Mouse (Mus musculus): Measurements from ENCODE around the gene Shank2. TPM values are rescaled to one million over a fixed set of nuclear protein-coding genes. Genes with fewer than 3 reads are reported as not detected.

Shank2 gene
- polyA plus RNA-seq (2014; fragmentation: Nextera tagmentation; extraction: Ambion mirVana), result 11.7 and 16.1 TPM in 2 replicates

DNA sequence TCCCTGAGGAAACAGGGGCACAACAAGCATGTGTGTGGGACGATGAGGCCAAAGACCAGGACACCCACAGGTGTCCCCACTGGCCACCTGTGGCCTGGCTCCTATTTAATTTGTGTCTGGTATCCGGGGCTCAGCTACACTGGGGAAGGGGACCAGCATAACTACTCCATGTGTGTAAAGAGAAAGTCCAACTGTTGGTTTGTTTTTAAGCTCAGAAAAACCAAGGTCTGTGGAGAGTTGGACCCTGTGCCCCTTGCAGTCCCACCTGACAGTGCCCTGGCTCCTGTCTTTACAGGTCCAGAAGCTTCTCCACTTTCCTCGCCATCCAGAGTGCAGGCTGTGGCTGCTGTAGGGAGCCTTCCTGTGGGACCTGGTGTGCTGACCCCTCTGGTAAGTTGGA is at the start of gene Shank2:
Gene Shank2, plus strand, starts transcription at position 301 of the 400 bp plus-strand sequence.
- no peak within 1 kb of the TSS for H3K27ac ChIP-seq (ENCODE audit: low read depth, low read length)
- no peak within 1 kb of the TSS for H3K9ac ChIP-seq (replicated peaks; ENCODE audit: low read depth, low read length)
- WGBS, result 91% methylated on average over 3 of the region's 3 CpGs
- no peak within 1 kb of the TSS for H3K4me3 ChIP-seq (ENCODE audit: low read depth, low read length)
- H3K27me3 ChIP-seq (ENCODE audit: control insufficient read depth, insufficient read depth, low read length), result no peaks in the 10 kb centered on the region
- H3K4me1 ChIP-seq (ENCODE audit: control insufficient read depth, insufficient read depth, low read length), result no peaks in the 10 kb centered on the region
- peaks cover 4% of the 10 kb centered on the region; the same call in 1 of the 2 replicates for H3K9me3 ChIP-seq (ENCODE audit: control insufficient read depth, low read length)
- no peaks in the 10 kb centered on the region for H3K36me3 ChIP-seq (ENCODE audit: control insufficient read depth, insufficient read depth, low read length)
- no peak within 1 kb of the TSS for H3K4me2 ChIP-seq (ENCODE audit: low read depth, low read length)
- no peak for ATAC-seq (ENCODE audit: low read depth)

DNA sequence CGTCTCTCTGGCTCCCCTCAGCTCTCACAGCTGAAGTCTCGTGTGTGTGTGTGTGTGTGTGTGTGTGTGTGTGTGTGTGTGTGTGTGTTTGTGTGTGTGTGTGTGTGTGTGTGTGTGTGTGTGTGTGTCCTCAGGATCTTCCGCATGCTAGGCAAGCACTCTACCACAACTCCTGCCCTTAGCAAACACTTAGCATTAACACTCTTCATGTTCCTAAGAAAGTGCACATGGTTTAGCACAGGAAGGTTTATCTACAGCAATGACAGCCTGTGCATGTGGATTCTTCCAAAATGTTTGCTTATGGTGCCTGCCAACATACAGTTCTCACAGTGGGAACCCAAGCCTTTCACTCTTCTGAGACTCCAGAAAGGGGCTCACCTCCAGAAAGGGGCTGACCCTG is 49.6 kb upstream of the Shank2 start:
- no peaks in the 10 kb centered on the region for H3K27me3 ChIP-seq (ENCODE audit: control insufficient read depth, insufficient read depth, low read length)
- H3K9me3 ChIP-seq (ENCODE audit: control insufficient read depth, low read length), result no peaks in the 10 kb centered on the region
- no peaks in the 10 kb centered on the region for H3K4me1 ChIP-seq (ENCODE audit: control insufficient read depth, insufficient read depth, low read length)
- H3K36me3 ChIP-seq (ENCODE audit: control insufficient read depth, insufficient read depth, low read length), result no peaks in the 10 kb centered on the region
- ATAC-seq (ENCODE audit: low read depth), result no peak
- no peak overlapping the region for H3K9ac ChIP-seq (replicated peaks; ENCODE audit: low read depth, low read length)
- 88% methylated on average over 3 of the region's 3 CpGs for WGBS
- H3K27ac ChIP-seq (ENCODE audit: low read depth, low read length), result no peak overlapping the region
- H3K4me2 ChIP-seq (ENCODE audit: low read depth, low read length), result no peak overlapping the region
- H3K4me3 ChIP-seq (ENCODE audit: low read depth, low read length), result no peak overlapping the region

DNA sequence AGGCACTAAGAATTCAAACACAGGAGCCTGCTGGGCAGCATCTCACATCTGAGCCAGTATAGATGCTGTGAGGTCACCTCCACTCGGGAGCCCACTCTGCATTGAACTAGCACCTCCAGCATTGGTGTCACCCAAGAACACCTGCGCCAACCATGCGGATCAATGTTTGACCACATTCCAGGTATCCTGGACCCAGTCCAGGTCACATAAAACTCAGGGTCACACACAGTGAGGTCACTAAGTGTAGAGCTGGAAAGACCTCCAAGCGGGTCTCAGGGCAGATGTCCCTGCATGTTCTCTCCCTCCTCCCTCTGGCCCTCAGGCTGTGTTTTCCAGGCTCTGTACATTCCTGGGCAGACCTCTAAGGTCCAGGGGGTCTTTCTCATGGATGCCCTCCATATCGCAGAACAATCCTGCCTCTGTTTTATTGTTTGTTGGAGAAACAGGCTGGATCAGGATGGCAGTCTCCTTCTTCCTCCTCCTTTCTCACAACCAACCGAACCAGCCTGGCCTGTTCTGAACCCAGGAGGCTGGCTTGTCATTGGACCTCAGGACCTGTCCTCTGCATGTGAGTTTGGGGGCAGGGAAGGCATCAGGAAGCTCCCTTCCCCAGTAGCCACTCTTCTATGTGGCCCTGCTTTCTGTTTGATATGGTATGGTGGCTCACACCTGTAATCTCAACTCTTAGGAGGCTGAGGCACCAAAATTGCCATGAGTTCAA is 45.0 kb upstream of the Shank2 start:
- Histone ChIP-seq H3K4me2 (ENCODE audit: low read depth, low read length) (no peak overlapping the region), H3K27ac (ENCODE audit: low read depth, low read length) (no peak overlapping the region), H3K9me3 (ENCODE audit: control insufficient read depth, low read length) (no peaks in the 10 kb centered on the region), H3K4me3 (ENCODE audit: low read depth, low read length) (no peak overlapping the region), H3K4me1 (ENCODE audit: control insufficient read depth, insufficient read depth, low read length) (no peaks in the 10 kb centered on the region), H3K36me3 (ENCODE audit: control insufficient read depth, insufficient read depth, low read length) (no peaks in the 10 kb centered on the region), H3K9ac (replicated peaks; ENCODE audit: low read depth, low read length) (no peak overlapping the region), H3K27me3 (ENCODE audit: control insufficient read depth, insufficient read depth, low read length) (no peaks in the 10 kb centered on the region)
- WGBS, result 87% methylated on average over 6 of the region's 6 CpGs
- ATAC-seq (ENCODE audit: low read depth), result no peak

DNA sequence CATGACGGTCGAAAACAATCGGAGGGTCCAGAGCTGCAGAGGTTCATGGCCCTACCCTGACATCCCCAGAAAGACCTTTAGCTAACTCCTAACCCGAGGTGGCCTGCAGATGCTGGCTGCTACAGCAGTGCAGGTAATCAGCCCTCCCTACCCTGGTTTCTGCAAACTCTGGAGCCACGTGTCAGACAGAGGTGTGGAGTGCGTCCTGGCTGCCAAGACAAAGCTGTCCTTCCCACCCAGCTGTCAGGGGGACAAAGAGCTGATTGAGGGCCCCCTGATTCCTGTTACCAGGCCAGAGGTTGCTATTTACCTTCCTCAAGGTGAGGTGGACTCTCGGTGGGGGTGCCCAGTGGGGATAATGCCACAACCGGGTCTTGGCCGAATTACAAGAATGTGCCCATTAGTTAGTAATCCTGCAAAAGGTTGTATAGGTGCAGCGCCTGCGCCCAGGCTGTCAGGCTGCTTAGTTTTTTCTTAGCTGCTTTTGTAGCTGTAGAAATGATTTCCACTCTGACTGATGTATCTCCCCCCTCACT is 43.6 kb upstream of the Shank2 start:
- Histone ChIP-seq H3K4me3 (ENCODE audit: low read depth, low read length) (no peak overlapping the region), H3K4me2 (ENCODE audit: low read depth, low read length) (no peak overlapping the region), H3K27me3 (ENCODE audit: control insufficient read depth, insufficient read depth, low read length) (no peaks in the 10 kb centered on the region), H3K4me1 (ENCODE audit: control insufficient read depth, insufficient read depth, low read length) (no peaks in the 10 kb centered on the region), H3K9me3 (ENCODE audit: control insufficient read depth, low read length) (no peaks in the 10 kb centered on the region), H3K27ac (ENCODE audit: low read depth, low read length) (no peak overlapping the region), H3K36me3 (ENCODE audit: control insufficient read depth, insufficient read depth, low read length) (no peaks in the 10 kb centered on the region), H3K9ac (replicated peaks; ENCODE audit: low read depth, low read length) (no peak overlapping the region)
- 71% methylated on average over 11 of the region's 11 CpGs for WGBS
- no peak for ATAC-seq (ENCODE audit: low read depth)

DNA sequence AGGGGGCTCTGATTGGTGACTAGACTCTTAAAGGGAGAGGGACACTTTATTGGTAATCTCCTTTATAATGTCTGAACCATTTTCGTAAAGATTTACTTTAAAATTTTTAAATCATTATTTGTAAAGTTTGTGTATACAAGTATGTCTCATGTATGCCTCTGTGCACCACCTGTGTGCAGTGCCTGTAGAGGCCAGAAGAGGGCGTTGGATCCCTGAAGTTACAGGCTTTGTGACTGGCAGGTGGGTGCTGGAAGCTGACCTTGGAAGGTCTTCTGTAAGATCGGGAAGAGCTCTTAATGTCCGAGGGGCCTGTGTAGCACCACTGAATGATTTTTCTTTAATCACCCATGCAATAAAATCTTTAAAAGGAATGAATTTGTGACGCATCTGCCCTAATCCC is 37.9 kb upstream of the Shank2 start:
- H3K4me1 ChIP-seq (ENCODE audit: control insufficient read depth, insufficient read depth, low read length), result no peaks in the 10 kb centered on the region
- H3K4me2 ChIP-seq (ENCODE audit: low read depth, low read length), result no peak overlapping the region
- H3K9me3 ChIP-seq (ENCODE audit: control insufficient read depth, low read length), result no peaks in the 10 kb centered on the region
- H3K4me3 ChIP-seq (ENCODE audit: low read depth, low read length), result no peak overlapping the region
- no peak overlapping the region for H3K27ac ChIP-seq (ENCODE audit: low read depth, low read length)
- 86% methylated on average over 5 of the region's 5 CpGs for WGBS
- H3K36me3 ChIP-seq (ENCODE audit: control insufficient read depth, insufficient read depth, low read length), result no peaks in the 10 kb centered on the region
- H3K9ac ChIP-seq (replicated peaks; ENCODE audit: low read depth, low read length), result no peak overlapping the region
- H3K27me3 ChIP-seq (ENCODE audit: control insufficient read depth, insufficient read depth, low read length), result no peaks in the 10 kb centered on the region
- no peak for ATAC-seq (ENCODE audit: low read depth)

DNA sequence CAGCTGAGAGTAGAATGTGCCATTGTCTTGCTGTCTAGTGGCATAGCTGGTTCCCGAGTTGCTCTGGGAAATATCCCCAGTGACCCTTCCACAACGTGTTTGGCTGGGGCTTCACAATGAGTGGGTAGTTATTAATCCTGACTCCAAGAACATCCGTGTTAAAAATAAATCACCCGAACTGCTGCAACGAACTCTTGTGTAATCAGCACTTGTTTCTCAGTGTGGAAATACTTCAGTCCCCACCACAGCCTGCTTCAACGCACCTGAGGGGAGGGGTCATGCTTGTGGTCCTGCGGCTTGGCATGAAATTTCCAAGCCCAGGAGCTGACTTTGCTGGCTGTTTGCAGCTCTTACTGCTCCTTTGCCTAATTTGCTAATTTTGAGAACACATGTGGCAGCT is 35.1 kb upstream of the Shank2 start:
- no peaks in the 10 kb centered on the region for H3K36me3 ChIP-seq (ENCODE audit: control insufficient read depth, insufficient read depth, low read length)
- ATAC-seq (ENCODE audit: low read depth), result no peak
- H3K27me3 ChIP-seq (ENCODE audit: control insufficient read depth, insufficient read depth, low read length), result no peaks in the 10 kb centered on the region
- H3K9ac ChIP-seq (replicated peaks; ENCODE audit: low read depth, low read length), result no peak overlapping the region
- WGBS, result 80% methylated on average over 7 of the region's 7 CpGs
- no peaks in the 10 kb centered on the region for H3K9me3 ChIP-seq (ENCODE audit: control insufficient read depth, low read length)
- H3K4me3 ChIP-seq (ENCODE audit: low read depth, low read length), result no peak overlapping the region
- no peak overlapping the region for H3K27ac ChIP-seq (ENCODE audit: low read depth, low read length)
- no peaks in the 10 kb centered on the region for H3K4me1 ChIP-seq (ENCODE audit: control insufficient read depth, insufficient read depth, low read length)
- H3K4me2 ChIP-seq (ENCODE audit: low read depth, low read length), result no peak overlapping the region

DNA sequence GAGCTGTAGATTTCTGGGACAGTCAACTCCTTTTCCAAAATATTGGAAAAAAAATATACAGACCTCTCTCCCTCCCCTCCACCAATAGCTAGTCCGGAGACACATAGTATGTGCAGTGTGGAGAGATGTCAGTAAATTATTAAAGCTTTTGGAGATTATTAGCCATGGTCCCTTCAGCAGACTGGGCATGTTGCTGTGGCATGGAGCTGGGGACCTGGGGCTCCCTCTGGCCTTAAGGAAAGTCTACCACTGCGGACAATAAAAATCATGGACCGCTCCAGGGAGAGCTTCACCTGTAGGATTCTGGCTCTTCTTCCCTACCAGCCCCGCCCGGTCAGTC is 24.3 kb upstream of the Shank2 start:
- no peaks in the 10 kb centered on the region for H3K36me3 ChIP-seq (ENCODE audit: control insufficient read depth, insufficient read depth, low read length)
- H3K4me3 ChIP-seq (ENCODE audit: low read depth, low read length), result peak overlapping the region; percentile 46
- 10% methylated on average over 5 of the region's 5 CpGs for WGBS
- H3K27me3 ChIP-seq (ENCODE audit: control insufficient read depth, insufficient read depth, low read length), result peaks cover 32% of the 10 kb centered on the region
- peaks cover 13% of the 10 kb centered on the region for H3K4me1 ChIP-seq (ENCODE audit: control insufficient read depth, insufficient read depth, low read length)
- H3K4me2 ChIP-seq (ENCODE audit: low read depth, low read length), result peak overlapping the region; percentile 96
- no peaks in the 10 kb centered on the region for H3K9me3 ChIP-seq (ENCODE audit: control insufficient read depth, low read length)
- no peak overlapping the region; the same call in 1 of the 2 replicates for H3K9ac ChIP-seq (replicated peaks; ENCODE audit: low read depth, low read length)
- H3K27ac ChIP-seq (ENCODE audit: low read depth, low read length), result no peak overlapping the region
- no peak for ATAC-seq (ENCODE audit: low read depth)

DNA sequence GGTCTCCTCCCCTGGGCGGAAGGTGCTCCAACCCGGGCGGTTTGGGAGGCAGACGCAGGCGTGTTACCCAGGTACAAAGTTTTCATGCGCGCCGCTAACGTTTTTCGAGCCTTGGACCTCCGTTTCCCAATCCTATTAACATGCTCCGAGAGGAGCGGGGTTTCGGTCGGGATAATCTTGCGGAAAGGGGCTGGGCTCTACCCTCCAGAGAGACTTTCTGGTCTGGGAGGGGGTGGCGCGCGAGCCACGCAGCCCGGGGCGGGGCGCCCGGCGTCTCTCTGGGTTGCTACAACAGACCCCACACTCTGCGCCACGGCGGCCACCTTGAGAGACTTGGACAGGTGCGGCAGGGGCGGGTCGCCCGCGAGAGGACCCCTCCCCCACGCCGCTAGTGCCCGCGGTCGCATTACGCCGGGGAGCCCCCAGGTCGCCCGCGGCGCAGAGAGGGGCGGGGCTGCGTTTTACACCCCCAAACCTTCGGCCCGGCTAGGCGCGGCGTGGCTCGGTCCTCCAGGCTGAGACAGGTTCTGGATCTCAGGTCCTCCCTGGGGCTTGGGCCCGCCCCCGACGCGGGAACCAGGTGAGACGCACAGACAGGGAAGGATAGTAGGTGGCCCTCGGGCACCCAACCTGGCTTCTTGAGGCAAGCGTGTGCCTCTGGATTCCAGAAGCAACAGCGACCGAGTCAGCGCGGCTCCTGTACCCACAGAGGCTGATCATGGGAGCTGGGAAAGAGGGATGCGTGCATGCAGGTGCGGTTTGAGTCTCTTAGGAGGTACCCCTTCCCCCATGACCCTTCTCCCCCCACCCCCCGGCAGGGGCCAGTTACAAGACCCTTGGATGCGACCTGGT is 23.7 kb upstream of the Shank2 start:
- ATAC-seq (ENCODE audit: low read depth), result peak; percentile 44
- peaks cover 13% of the 10 kb centered on the region for H3K4me1 ChIP-seq (ENCODE audit: control insufficient read depth, insufficient read depth, low read length)
- peak overlapping the region; percentile 96 for H3K4me2 ChIP-seq (ENCODE audit: low read depth, low read length)
- no peaks in the 10 kb centered on the region for H3K9me3 ChIP-seq (ENCODE audit: control insufficient read depth, low read length)
- WGBS, result under 1% methylated on average over 66 of the region's 67 CpGs
- H3K9ac ChIP-seq (replicated peaks; ENCODE audit: low read depth, low read length), result peak overlapping the region; percentile 30; the same call in 1 of the 2 replicates
- peak overlapping the region; percentile 46 for H3K4me3 ChIP-seq (ENCODE audit: low read depth, low read length)
- H3K27me3 ChIP-seq (ENCODE audit: control insufficient read depth, insufficient read depth, low read length), result peaks cover 32% of the 10 kb centered on the region
- H3K36me3 ChIP-seq (ENCODE audit: control insufficient read depth, insufficient read depth, low read length), result no peaks in the 10 kb centered on the region
- no peak overlapping the region for H3K27ac ChIP-seq (ENCODE audit: low read depth, low read length)
